Mouse (Mus musculus): Measurements from ENCODE around the gene Wdhd1.

Gene Wdhd1

DNA sequence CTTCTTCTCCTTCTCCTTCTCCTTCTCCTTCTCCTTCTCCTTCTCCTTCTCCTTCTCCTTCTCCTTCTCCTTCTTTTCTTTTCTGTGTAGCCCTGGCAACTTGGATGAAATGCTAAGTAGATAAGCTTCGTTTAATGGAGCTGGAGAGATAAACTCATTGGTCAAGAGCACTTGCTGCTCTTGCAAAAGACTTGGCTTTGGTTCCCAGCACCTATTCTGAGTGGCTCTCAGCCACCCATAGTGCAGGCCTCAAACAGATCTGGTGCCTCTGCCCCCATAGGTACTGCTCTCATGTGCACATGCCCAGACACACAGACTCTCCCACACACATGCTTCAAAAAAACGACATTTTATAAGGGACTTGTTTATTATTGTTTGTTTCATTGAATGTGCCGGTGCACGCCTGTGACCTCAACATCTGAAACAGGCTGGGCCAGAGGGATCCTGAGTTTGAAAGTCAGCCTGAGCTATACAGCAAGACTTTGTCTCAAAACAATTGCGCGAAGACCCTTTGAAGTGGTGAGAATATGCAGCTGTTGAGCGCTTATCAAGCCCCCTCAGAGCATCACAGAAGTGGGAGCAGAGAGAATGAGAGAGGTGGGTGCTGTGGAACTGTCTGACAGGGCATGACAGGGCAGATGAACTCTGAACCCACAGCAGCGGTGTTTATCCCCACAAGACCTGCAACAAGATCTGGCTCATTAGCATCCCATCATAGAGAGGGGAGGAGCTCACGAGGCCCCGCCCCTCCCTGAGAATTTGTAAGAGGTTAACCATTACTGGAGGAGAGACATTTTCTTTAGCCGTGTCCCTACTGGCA, 53.8 kb downstream of the Wdhd1 start:
- DNase-seq (ENCODE audit: extremely low read depth, low read depth): no peak

DNA sequence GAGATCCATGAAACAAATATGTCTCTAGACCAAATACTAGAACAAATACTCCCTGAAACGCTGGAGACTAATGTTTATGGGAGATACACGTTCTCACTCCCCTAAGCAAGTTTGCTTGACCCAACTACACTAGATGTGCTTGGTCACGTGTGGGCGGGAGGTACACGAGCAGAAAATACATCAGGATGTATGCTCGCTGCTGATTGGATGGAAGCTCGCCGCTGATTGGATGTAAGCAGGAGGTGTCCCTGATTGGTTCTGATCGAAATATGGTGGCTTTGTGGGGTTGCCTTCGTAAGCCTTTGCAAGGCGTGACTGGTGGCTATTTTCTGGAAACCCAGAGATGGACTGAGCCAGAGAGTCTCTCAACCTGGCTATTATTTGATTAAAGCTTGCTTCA, 55.1 kb downstream of the Wdhd1 start:
- DNase-seq (ENCODE audit: extremely low read depth, low read depth): no peak

GRCm38 (mm10) chr14:47220231-47221025, 56.2 kb downstream of the Wdhd1 start:
- no peak for DNase-seq (ENCODE audit: extremely low read depth, low read depth)

DNA sequence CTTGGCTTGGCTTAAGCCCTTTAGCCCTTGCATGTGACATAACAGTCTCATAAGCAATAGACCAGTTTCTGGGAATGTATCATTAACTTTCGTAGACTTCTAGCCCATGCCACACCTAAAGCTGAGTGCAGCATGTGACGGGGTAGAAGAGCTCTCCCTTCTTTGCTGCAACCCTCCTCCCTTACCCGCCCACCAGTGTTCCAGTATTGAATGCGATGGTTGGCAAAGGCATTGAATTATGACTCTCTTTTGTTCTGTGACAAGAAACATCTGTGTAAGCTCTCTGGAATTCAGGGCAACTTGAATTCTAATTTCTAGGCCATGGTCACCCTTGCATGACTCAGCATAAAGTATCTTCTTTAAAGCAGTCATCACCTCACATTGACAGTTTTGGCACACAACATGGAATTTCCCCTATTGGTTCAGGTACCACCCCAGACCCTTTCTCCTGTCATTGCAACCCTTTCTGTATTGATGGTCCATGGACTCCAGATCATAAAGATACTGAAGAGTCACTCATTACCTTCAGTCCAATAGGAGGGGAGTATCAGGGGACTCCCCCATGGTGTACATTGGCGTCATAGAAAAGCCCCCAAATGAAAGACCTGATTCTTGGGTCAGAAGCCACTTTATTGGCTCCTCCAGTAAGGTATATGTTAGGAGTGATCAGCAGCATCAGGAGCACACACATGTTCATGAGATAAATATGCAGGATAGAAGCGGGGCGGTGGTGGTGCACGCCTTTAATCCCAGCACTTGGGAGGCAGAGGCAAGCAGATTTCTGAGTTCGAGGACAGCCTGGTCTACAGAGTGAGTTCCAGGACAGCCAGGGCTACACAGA, 57.7 kb downstream of the Wdhd1 start:
- no peak for DNase-seq (ENCODE audit: extremely low read depth, low read depth)

DNA sequence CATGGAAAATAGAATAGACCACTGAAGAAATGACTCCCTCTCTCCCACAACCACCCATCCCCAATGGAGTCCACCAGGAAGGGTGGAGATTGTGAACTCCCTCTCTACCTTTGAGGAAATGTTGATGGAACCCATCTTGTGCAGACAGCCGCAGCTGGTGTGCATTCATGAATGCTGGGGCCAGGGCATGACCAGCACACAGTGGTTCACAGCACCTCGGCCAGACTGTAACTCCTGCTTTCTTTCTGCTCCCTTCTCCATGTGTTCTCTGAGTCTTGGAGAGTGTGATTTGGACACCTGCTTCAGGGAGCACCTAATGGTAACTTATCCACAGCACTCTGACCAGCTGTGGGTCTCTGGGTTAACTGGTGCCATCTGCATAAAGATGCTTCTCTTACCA, 60.1 kb downstream of the Wdhd1 start:
- no peak for DNase-seq (ENCODE audit: extremely low read depth, low read depth)

GRCm38 (mm10) chr14:47214367-47214766, 62.3 kb downstream of the Wdhd1 start:
- DNase-seq (ENCODE audit: extremely low read depth, low read depth): no peak

GRCm38 (mm10) chr14:47213305-47213704, 63.4 kb downstream of the Wdhd1 start:
- DNase-seq (ENCODE audit: extremely low read depth, low read depth): no peak

DNA sequence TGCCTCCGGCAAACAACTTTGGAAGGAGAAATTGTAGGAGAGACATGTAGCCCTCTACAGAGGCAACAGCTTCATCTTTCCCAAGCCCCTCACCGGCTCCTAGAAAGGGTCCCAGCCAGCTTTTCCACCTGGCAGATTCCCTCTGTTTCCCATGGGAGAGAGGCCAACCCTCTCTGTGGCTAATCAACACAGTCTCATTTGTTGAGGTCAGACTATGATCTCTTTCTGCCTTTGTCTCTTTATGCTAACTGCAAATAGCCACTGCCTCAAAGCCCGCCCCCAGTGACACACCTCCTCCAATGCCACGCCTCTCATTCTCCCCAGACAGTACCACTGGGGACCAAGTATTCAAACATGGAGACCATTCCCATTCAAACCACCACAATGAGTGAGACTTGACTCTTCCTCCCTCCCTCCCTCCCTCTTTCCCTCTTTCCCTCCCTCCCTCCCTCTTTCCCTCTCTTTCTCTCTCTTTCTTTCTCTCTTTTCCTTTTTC, 66.9 kb downstream of the Wdhd1 start:
- no peak for DNase-seq (ENCODE audit: extremely low read depth, low read depth)

DNA sequence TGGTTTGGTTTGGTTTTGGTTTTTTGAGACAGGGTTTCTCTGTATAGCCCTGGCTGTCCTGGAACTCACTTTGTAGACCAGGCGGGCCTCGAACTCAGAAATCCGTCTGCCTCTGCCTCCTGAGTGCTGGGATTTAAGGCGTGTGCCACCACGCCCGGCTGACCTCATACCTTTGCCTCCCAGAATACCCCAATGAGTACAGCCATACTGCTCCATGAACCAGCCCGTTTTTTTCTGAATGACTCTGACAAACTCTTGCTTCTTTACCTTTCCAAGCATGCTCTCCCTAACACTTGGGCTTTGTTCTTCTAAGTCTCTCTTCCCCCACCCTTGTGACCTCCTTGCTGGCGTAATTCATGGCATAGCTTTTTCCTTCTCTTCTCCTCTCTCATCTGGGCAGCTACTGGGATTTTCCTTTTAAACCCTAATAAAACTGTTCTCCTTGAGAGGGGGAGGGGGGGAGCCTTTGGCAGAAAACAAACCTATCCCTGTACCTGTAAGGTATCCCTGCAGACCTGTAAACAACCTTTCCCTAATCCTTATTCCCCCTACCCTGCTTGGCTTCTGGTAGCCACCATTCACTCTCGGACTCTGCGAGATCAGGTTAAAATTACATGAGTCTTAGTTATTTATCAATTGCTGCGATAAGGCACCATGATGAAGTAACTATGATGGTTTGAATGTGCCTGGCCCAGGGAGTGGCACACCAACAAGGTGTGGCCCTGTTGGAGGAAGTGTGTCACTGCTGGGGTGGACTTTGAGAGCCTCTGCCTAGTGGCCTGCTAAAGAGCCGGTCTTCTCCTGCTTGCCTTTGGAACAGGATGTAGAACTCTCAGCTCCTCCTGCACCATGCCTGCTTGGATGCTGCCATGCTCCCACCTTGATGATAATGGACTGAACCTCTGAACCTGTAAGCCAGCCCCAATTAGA, 67.8 kb downstream of the Wdhd1 start:
- no peak for DNase-seq (ENCODE audit: extremely low read depth, low read depth)

- DNase-seq (ENCODE audit: extremely low read depth, low read depth): no peak
These were observed 70.1 kb downstream of the Wdhd1 start for GRCm38 (mm10) chr14:47206601-47207000.

DNA sequence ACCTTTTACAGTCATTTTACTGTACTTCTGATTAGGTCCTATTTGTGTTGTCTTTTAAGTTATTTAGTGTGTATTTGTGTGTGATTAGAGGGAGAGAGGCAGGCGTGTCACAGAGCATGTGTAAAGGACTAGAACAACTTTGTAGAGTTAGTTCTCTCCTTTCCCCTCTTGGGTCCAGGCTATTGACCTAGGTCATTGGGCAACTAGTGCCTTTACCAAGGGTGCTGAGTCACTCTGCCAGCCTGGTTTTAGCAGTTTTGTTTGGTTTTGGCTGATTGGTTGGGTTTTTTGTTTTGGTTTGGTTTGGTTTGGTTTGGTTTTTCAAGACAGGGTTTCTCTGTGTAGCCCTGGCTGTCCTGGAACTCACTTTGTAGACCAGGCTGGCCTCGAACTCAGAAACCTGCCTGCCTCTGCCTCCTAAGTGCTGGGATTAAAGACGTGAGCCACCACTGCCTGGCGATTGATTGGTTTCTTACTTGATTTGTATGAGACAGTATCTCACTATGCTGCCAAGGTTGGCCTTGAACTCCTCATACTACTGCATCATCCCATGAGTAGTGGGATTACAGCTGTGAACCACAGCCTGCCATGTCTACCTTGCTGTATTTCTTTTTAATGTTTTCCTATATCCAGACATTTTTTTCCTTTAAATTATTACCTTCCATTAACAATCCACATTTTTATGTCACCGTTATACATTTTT, 71.2 kb downstream of the Wdhd1 start:
- DNase-seq (ENCODE audit: extremely low read depth, low read depth): no peak

- no peak for DNase-seq (ENCODE audit: extremely low read depth, low read depth)
These were observed 79.3 kb downstream of the Wdhd1 start for GRCm38 (mm10) chr14:47197340-47197739.

DNA sequence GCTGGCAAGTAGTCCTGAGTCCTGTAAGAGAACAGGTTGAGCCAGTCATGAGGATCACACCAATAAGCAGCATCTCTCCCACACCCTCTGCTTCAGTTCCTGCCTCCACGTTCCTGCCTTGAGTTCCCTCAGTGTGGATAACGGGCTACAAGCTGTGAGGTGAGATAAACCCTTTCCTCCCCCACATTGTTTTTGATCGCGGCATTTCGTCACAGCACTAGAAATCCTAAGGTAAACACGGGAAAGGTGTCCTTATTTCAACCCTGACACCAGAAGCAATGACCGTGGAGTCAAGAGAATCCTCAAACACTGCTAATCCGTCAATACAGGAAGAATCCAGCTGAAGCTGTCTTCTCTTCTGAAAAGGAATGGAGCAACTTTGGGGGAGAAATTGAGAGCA, 79.9 kb downstream of the Wdhd1 start:
- no peak for DNase-seq (ENCODE audit: extremely low read depth, low read depth)

DNA sequence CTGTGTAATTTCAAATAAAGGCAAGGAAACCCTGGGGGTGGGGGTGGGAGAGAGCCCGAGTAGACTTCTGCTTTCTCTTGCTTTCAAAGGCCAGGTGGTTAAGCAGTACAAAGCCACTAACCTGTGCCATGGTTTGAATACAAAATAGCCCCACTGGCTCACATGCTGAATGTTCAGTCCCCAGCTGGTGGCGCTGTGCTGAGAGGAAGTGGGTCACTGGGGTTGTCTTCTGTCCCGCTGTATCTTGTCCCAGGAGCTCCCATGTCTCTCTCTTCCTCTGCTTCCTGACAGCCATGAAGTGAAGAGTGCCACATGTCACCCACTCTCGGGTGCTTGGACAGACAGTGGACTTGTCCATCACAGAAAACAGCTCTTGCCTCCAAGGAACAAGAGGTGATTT, 82.6 kb downstream of the Wdhd1 start:
- no peak for DNase-seq (ENCODE audit: extremely low read depth, low read depth)

DNA sequence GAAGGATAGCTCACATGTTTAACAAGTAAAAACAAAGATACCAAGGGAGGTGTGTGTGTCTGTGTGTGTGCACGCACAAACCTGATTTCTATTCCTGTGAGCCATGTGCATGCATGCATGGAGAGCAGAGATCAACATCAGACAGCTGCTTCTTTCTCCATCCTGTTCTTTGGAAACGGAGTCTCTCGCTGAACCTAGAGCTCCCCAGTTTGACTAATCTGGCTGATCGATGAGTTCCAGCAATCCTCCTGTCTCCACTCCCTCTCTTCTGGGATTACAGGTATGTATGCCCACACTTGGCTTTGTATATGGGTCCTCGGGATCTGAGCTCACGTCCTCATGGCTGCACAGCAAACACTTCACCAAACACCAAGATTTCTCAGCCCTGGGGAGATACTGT, 83.2 kb downstream of the Wdhd1 start:
- DNase-seq (ENCODE audit: extremely low read depth, low read depth): no peak

- DNase-seq (ENCODE audit: extremely low read depth, low read depth): no peak
These were observed 84.8 kb downstream of the Wdhd1 start for GRCm38 (mm10) chr14:47191861-47192260.
